Mouse (Mus musculus): ENCODE data around the gene Cep57l1. TPM values are rescaled to one million over a fixed set of nuclear protein-coding genes. Genes with fewer than 3 reads are reported as not detected.
A peak's percentile ranks its signal among the peaks of the same experiment; 100 is the strongest.
"Not testable (repeated sequence)": the region's sequence is repeated elsewhere in the genome, so short reads cannot be mapped to it uniquely, and the experiment has no call there.

The Cep57l1 gene
- total RNA-seq, 1 experiment from 2014 or later, result 52.7 TPM

GRCm38 (mm10) chr10:41820401-41820800, 10.7 kb upstream of the Cep57l1 start:
- no peak for ATAC-seq (replicated peaks in 1 of 2; ENCODE audit: insufficient read depth in 1 of 2, low FRiP score in 2 of 2, low TSS enrichment in 1 of 2, low read depth in 1 of 2, poor library complexity in 2 of 2, severe bottlenecking in 2 of 2)

- ATAC-seq (replicated peaks in 1 of 2; ENCODE audit: insufficient read depth in 1 of 2, low FRiP score in 2 of 2, low TSS enrichment in 1 of 2, low read depth in 1 of 2, poor library complexity in 2 of 2, severe bottlenecking in 2 of 2), result no peak
These were observed 9.6 kb upstream of the Cep57l1 start for GRCm38 (mm10) chr10:41819307-41819706.

GRCm38 (mm10) chr10:41818733-41819070, 9.0 kb upstream of the Cep57l1 start:
- ATAC-seq (replicated peaks in 1 of 2; ENCODE audit: insufficient read depth in 1 of 2, low FRiP score in 2 of 2, low TSS enrichment in 1 of 2, low read depth in 1 of 2, poor library complexity in 2 of 2, severe bottlenecking in 2 of 2), result not testable (repeated sequence)

GRCm38 (mm10) chr10:41818036-41818732, 8.5 kb upstream of the Cep57l1 start:
- no peak for ATAC-seq (replicated peaks in 1 of 2; ENCODE audit: insufficient read depth in 1 of 2, low FRiP score in 2 of 2, low TSS enrichment in 1 of 2, low read depth in 1 of 2, poor library complexity in 2 of 2, severe bottlenecking in 2 of 2)

- no peak for ATAC-seq (replicated peaks in 1 of 2; ENCODE audit: insufficient read depth in 1 of 2, low FRiP score in 2 of 2, low TSS enrichment in 1 of 2, low read depth in 1 of 2, poor library complexity in 2 of 2, severe bottlenecking in 2 of 2)
These were observed 6.8 kb upstream of the Cep57l1 start for GRCm38 (mm10) chr10:41816516-41816915.

- ATAC-seq (replicated peaks in 1 of 2; ENCODE audit: insufficient read depth in 1 of 2, low FRiP score in 2 of 2, low TSS enrichment in 1 of 2, low read depth in 1 of 2, poor library complexity in 2 of 2, severe bottlenecking in 2 of 2), result no peak
These were observed 4.7 kb upstream of the Cep57l1 start for GRCm38 (mm10) chr10:41814305-41814853.

- no peak for ATAC-seq (replicated peaks in 1 of 2; ENCODE audit: insufficient read depth in 1 of 2, low FRiP score in 2 of 2, low TSS enrichment in 1 of 2, low read depth in 1 of 2, poor library complexity in 2 of 2, severe bottlenecking in 2 of 2)
These were observed 2.9 kb upstream of the Cep57l1 start for GRCm38 (mm10) chr10:41812566-41812965.

GRCm38 (mm10) chr10:41810564-41811455, 1.1 kb upstream of the Cep57l1 start:
- ATAC-seq (replicated peaks in 1 of 2; ENCODE audit: insufficient read depth in 1 of 2, low FRiP score in 2 of 2, low TSS enrichment in 1 of 2, low read depth in 1 of 2, poor library complexity in 2 of 2, severe bottlenecking in 2 of 2), result peak in 1 of 2 experiments; percentile 3; a peak in 1 of 4 replicates

- peak; percentile 81 to 82 for ATAC-seq (replicated peaks in 1 of 2; ENCODE audit: insufficient read depth in 1 of 2, low FRiP score in 2 of 2, low TSS enrichment in 1 of 2, low read depth in 1 of 2, poor library complexity in 2 of 2, severe bottlenecking in 2 of 2)
These were observed 446 bp downstream of the Cep57l1 start for GRCm38 (mm10) chr10:41809080-41809770.

- ATAC-seq (replicated peaks in 1 of 2; ENCODE audit: insufficient read depth in 1 of 2, low FRiP score in 2 of 2, low TSS enrichment in 1 of 2, low read depth in 1 of 2, poor library complexity in 2 of 2, severe bottlenecking in 2 of 2), result no peak
These were observed 3.8 kb downstream of the Cep57l1 start for GRCm38 (mm10) chr10:41805729-41806355.

- no peak for ATAC-seq (replicated peaks in 1 of 2; ENCODE audit: insufficient read depth in 1 of 2, low FRiP score in 2 of 2, low TSS enrichment in 1 of 2, low read depth in 1 of 2, poor library complexity in 2 of 2, severe bottlenecking in 2 of 2)
These were observed 5.0 kb downstream of the Cep57l1 start for GRCm38 (mm10) chr10:41804711-41805110.

- ATAC-seq (replicated peaks in 1 of 2; ENCODE audit: insufficient read depth in 1 of 2, low FRiP score in 2 of 2, low TSS enrichment in 1 of 2, low read depth in 1 of 2, poor library complexity in 2 of 2, severe bottlenecking in 2 of 2), result no peak
These were observed 6.2 kb downstream of the Cep57l1 start for GRCm38 (mm10) chr10:41803467-41803866.

GRCm38 (mm10) chr10:41797253-41797652, 12.4 kb downstream of the Cep57l1 start:
- no peak for ATAC-seq (replicated peaks in 1 of 2; ENCODE audit: insufficient read depth in 1 of 2, low FRiP score in 2 of 2, low TSS enrichment in 1 of 2, low read depth in 1 of 2, poor library complexity in 2 of 2, severe bottlenecking in 2 of 2)

GRCm38 (mm10) chr10:41792375-41792774, 17.3 kb downstream of the Cep57l1 start:
- ATAC-seq (replicated peaks in 1 of 2; ENCODE audit: insufficient read depth in 1 of 2, low FRiP score in 2 of 2, low TSS enrichment in 1 of 2, low read depth in 1 of 2, poor library complexity in 2 of 2, severe bottlenecking in 2 of 2), result no peak

- ATAC-seq (replicated peaks in 1 of 2; ENCODE audit: insufficient read depth in 1 of 2, low FRiP score in 2 of 2, low TSS enrichment in 1 of 2, low read depth in 1 of 2, poor library complexity in 2 of 2, severe bottlenecking in 2 of 2), result no peak
These were observed 42.4 kb downstream of the Cep57l1 start for GRCm38 (mm10) chr10:41767254-41767653.

GRCm38 (mm10) chr10:41766280-41766679, 43.4 kb downstream of the Cep57l1 start:
- no peak for ATAC-seq (replicated peaks in 1 of 2; ENCODE audit: insufficient read depth in 1 of 2, low FRiP score in 2 of 2, low TSS enrichment in 1 of 2, low read depth in 1 of 2, poor library complexity in 2 of 2, severe bottlenecking in 2 of 2)

GRCm38 (mm10) chr10:41765586-41765985, 44.1 kb downstream of the Cep57l1 start:
- ATAC-seq (replicated peaks in 1 of 2; ENCODE audit: insufficient read depth in 1 of 2, low FRiP score in 2 of 2, low TSS enrichment in 1 of 2, low read depth in 1 of 2, poor library complexity in 2 of 2, severe bottlenecking in 2 of 2), result no peak

Data from hematopoietic stem cell, adult 5-6 weeks (primary cell).